Comparison of ENCODE assay signal across 14 mouse cellular contexts in genomic region chr12:44997422-44997821, GRCm38 (mm10).
"Had no signal": no experiment of that assay in that cellular context is flagged by ENCODE, and none has a peak within 500 bp of the region (broad histone marks: within the 10 kb centered on the region; RNA-seq: fewer than 3 reads in every experiment).

No protein-coding gene starts in this region.

- H3K4me1 ChIP-seq: midbrain, embryonic 12.5 days; neural tube, embryonic 12.5 days; stomach, embryonic 15.5 days had no signal

- H3K9ac ChIP-seq: liver, embryonic 15.5 days; lung, embryonic 14.5 days; midbrain, embryonic 12.5 days; neural tube, embryonic 12.5 days; stomach, embryonic 15.5 days had no signal

- H3K9me3 ChIP-seq: liver, embryonic 15.5 days; midbrain, embryonic 12.5 days; neural tube, embryonic 12.5 days; stomach, embryonic 15.5 days had no signal

- H3K27ac ChIP-seq: liver, embryonic 15.5 days; midbrain, embryonic 12.5 days; neural tube, embryonic 12.5 days; stomach, embryonic 15.5 days; stomach, postnatal 0 days had no signal

- DNase-seq: lung, adult 18-20 months; lung, embryonic 14.5 days; lung, postnatal 10 days; lung, postnatal 4 days; midbrain, embryonic 14.5 days; right cerebral cortex, postnatal 14 days; thymus, adult 2 months; thymus, postnatal 25 days; thymus, postnatal 4 days had no signal

- H3K27me3 ChIP-seq: liver, embryonic 15.5 days; midbrain, embryonic 12.5 days; neural tube, embryonic 12.5 days; stomach, embryonic 15.5 days had no signal

- H3K4me3 ChIP-seq: liver, embryonic 15.5 days; midbrain, embryonic 12.5 days; neural tube, embryonic 12.5 days; stomach, embryonic 15.5 days had no signal

- H3K36me3 ChIP-seq: liver, embryonic 15.5 days; midbrain, embryonic 12.5 days; neural tube, embryonic 12.5 days; stomach, embryonic 15.5 days had no signal

- H3K4me2 ChIP-seq: liver, embryonic 15.5 days; lung, embryonic 14.5 days; midbrain, embryonic 12.5 days; neural tube, embryonic 12.5 days; stomach, embryonic 15.5 days had no signal
